Mouse (Mus musculus) embryonic facial prominence, embryonic 10.5 days (tissue): ENCODE measurements around the gene Zscan10. TPM values are rescaled to one million over a fixed set of nuclear protein-coding genes. Genes with fewer than 3 reads are reported as not detected.
A peak's percentile ranks its signal among the peaks of the same experiment; 100 is the strongest.

ENCODE experiments used
- DNase-seq: peaks from one replicate; pipeline ENCODE4 v3.0.0-alpha.2; 2017; ENCODE audit warnings: low spot score
- H3K27ac ChIP-seq: fragments of 300-500 bp; sonication (generic); replicated peaks from 2 replicates; pipeline ENCODE4 v1.5.1; 2016; ENCODE audit warnings: mild to moderate bottlenecking
- H3K27me3 ChIP-seq: fragments of 300-500 bp; sonication (generic); replicated peaks from 2 replicates; pipeline ENCODE4 v1.6.1; 2016; ENCODE audit warnings: low read depth, mild to moderate bottlenecking; ENCODE audit not compliant: poor library complexity, severe bottlenecking
- H3K36me3 ChIP-seq: fragments of 300-500 bp; sonication (generic); replicated peaks from 2 replicates; pipeline ENCODE4 v1.6.1; 2016; ENCODE audit warnings: mild to moderate bottlenecking, moderate library complexity
- H3K4me1 ChIP-seq: fragments of 300-500 bp; sonication (generic); 2 replicates; pipeline ENCODE4 v1.6.1; 2016
- H3K4me3 ChIP-seq: fragments of 300-500 bp; sonication (generic); 2 replicates; pipeline ENCODE4 v1.5.1; 2016; ENCODE audit warnings: mild to moderate bottlenecking, moderate library complexity
- H3K9me3 ChIP-seq: fragments of 300-500 bp; sonication (generic); 2 replicates; pipeline ENCODE4 v1.6.1; 2016; ENCODE audit warnings: mild to moderate bottlenecking
- WGBS: fragments of 180-500 bp; shearing (Covaris S2); methylation state at CpG from one replicate; pipeline ENCODE4 v1.1.7; 2016; 5-methylcytosine and 5-hydroxymethylcytosine counted together
- polyA plus RNA-seq: library from polyadenylated mRNA; unstranded; fragments of >200 nt; fragmentation: Nextera tagmentation; extraction: Ambion mirVana; gene quantifications from 2 replicates; pipeline ENCODE4 v1.2.1, GENCODE M21; 2016

Gene Zscan10
- 0.71 and 1.0 TPM in 2 replicates for polyA plus RNA-seq

DNA sequence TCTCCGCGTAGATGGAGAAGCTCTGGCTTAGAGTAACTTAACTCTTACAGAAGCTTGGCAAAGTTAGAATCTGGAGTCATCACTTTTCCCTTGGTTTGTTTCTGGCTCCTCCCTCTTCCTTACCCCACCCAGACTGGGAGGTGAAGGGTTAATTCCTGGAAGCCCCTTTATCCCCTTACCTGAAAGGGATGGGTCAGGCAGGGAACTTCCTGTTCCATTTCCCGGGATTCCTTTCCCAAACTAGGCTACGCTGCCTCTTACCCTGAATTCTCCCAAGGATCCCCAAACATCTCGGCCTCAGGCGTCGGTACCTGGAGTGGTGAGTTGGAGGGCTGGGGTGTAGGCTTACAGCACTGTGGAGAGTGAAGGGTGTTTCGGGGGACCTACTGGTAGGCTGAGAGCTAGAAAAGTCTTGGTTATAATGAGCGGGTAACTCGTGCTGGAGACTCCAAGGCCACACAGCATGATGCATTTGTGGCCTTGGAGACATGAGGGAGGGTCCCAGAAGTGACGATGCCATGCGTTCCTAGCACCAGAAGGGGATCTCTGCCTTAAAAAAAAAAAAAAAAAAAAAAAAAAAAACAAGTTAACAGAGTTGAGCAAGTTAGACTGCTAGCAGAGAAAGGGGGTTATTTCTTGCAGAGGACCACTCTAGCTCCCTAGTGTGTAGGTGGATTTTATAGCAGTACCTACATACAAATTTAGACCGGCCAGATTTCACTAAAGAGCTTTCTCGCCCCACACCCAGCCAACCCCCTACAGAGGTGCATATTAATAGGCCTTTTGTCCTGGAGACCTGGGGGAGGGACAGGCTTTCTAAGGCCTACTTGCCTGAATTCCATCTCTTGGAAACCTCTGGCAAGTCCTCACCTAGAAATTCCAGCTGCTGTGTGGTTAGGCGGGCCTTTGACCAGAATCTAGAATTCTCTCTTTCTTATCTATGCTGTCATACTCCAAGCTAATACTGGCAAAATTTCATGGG, at the start of gene Zscan10:
TSS of gene Zscan10 (plus strand) at position 216 of the 982 bp plus-strand sequence.
- Histone ChIP-seq H3K27ac (peak within 1 kb of the TSS; percentile 90; the same call in 1 of the 2 replicates), H3K4me3 (peak within 1 kb of the TSS; percentile 58)
- 25% methylated on average over 15 of the region's 15 CpGs for WGBS

GRCm38 (mm10) chr17:23550856-23551255, 49.8 kb upstream of the Zscan10 start:
- H3K27ac ChIP-seq = peak overlapping the region; percentile 82
- H3K9me3 ChIP-seq = no peaks in the 10 kb centered on the region
- peak overlapping the region; percentile 73 for H3K4me3 ChIP-seq
- no peaks in the 10 kb centered on the region for H3K27me3 ChIP-seq
- peaks cover 16% of the 10 kb centered on the region for H3K4me1 ChIP-seq
- H3K36me3 ChIP-seq = peaks cover 13% of the 10 kb centered on the region
- DNase-seq = peak; percentile 58
- WGBS = under 1% methylated on average over 15 of the region's 15 CpGs

More for the DNA sequence above, at the start of gene Zscan10:
- H3K4me1 ChIP-seq = peaks cover 39% of the 10 kb centered on the region
- H3K27me3 ChIP-seq = no peaks in the 10 kb centered on the region
- no peaks in the 10 kb centered on the region for H3K9me3 ChIP-seq
- DNase-seq = no peak
- H3K36me3 ChIP-seq = no peaks in the 10 kb centered on the region

GRCm38 (mm10) chr17:23551416-23551815, 49.2 kb upstream of the Zscan10 start:
- peaks cover 19% of the 10 kb centered on the region for H3K36me3 ChIP-seq
- no peaks in the 10 kb centered on the region for H3K27me3 ChIP-seq
- peak overlapping the region; percentile 73 for H3K4me3 ChIP-seq
- H3K9me3 ChIP-seq = no peaks in the 10 kb centered on the region
- peaks cover 16% of the 10 kb centered on the region for H3K4me1 ChIP-seq
- no peak for DNase-seq
- no peak overlapping the region for H3K27ac ChIP-seq

DNA sequence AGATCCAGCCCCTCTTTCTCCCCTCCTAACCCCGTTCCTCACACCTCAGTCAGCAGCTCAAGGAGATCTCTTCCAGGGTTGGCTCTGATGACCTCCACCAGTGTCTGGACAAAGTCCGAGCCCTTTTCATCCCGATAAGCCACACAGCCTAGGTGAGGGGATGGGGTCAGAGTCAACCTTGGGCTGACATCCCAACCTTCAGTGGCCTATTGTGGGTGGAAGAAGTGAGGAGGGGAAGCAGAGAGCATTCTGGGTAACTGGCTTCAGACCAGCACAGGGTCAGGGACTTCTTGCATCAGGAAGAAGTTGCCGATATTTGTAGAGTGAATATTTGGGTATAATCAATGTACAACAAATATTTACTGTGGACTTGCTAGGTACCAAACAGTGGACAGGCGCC, 48.7 kb upstream of the Zscan10 start:
- H3K4me1 ChIP-seq = peaks cover 16% of the 10 kb centered on the region
- DNase-seq = no peak
- no peak overlapping the region for H3K4me3 ChIP-seq
- H3K9me3 ChIP-seq = no peaks in the 10 kb centered on the region
- no peaks in the 10 kb centered on the region for H3K27me3 ChIP-seq
- H3K36me3 ChIP-seq = peaks cover 25% of the 10 kb centered on the region
- 60% methylated on average over 5 of the region's 5 CpGs for WGBS
- H3K27ac ChIP-seq = no peak overlapping the region

GRCm38 (mm10) chr17:23552896-23553633, 47.6 kb upstream of the Zscan10 start:
- Histone ChIP-seq H3K36me3 (peaks cover 36% of the 10 kb centered on the region), H3K4me3 (no peak overlapping the region), H3K9me3 (no peaks in the 10 kb centered on the region), H3K4me1 (peaks cover 16% of the 10 kb centered on the region), H3K27me3 (no peaks in the 10 kb centered on the region), H3K27ac (no peak overlapping the region)
- DNase-seq = no peak
- WGBS = 87% methylated on average over 8 of the region's 8 CpGs

DNA sequence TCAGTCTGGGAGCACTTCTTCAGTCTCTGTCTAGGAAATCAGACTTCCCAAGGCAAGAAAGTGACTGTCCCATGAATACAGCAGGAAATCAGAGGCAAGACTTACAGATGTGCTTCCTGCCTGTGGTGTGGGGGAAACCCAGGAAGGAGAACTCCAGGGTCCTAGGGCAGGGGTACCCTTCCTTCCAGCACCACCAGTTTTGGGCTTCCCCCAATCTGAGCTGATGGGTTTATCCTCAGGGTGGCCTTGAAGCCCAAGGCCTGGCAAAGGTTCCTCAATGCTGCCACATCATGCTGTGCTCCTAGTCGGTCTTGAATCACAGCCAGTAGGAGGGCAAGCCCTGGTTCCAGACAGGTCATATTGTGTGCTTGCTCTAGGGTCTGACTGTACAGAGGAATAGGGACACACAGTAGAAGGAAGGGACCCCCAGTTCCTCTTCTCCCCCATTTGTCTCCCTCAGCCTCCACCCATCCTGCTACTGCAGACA, 47.0 kb upstream of the Zscan10 start:
- no peak overlapping the region for H3K4me3 ChIP-seq
- no peak for DNase-seq
- 52% methylated on average over 1 of the region's 1 CpGs for WGBS
- H3K27me3 ChIP-seq = no peaks in the 10 kb centered on the region
- H3K27ac ChIP-seq = no peak overlapping the region
- H3K36me3 ChIP-seq = peaks cover 42% of the 10 kb centered on the region
- H3K4me1 ChIP-seq = peaks cover 16% of the 10 kb centered on the region
- H3K9me3 ChIP-seq = no peaks in the 10 kb centered on the region

DNA sequence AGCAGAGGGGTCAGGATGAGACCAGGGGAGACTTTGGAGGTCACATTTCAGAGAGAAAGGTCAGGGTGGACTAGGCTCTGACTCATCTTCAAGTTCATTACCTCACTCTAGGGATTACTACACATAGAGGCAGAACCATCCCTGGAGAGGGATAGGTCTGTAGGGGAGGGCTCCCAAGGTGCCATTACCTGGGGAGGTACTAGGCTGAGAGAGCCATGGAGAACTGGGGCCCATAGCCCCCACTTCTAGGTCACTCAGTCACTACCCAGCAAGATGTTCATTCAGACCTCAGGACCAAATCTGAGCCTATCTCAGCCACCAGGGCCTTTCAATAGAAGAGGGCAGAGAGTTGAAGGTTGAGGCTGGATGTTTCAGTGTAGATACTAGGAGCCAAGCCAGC, 46.3 kb upstream of the Zscan10 start:
- H3K4me1 ChIP-seq = peaks cover 15% of the 10 kb centered on the region
- H3K9me3 ChIP-seq = no peaks in the 10 kb centered on the region
- H3K4me3 ChIP-seq = no peak overlapping the region
- DNase-seq = no peak
- H3K36me3 ChIP-seq = peaks cover 48% of the 10 kb centered on the region
- H3K27me3 ChIP-seq = no peaks in the 10 kb centered on the region
- H3K27ac ChIP-seq = no peak overlapping the region

DNA sequence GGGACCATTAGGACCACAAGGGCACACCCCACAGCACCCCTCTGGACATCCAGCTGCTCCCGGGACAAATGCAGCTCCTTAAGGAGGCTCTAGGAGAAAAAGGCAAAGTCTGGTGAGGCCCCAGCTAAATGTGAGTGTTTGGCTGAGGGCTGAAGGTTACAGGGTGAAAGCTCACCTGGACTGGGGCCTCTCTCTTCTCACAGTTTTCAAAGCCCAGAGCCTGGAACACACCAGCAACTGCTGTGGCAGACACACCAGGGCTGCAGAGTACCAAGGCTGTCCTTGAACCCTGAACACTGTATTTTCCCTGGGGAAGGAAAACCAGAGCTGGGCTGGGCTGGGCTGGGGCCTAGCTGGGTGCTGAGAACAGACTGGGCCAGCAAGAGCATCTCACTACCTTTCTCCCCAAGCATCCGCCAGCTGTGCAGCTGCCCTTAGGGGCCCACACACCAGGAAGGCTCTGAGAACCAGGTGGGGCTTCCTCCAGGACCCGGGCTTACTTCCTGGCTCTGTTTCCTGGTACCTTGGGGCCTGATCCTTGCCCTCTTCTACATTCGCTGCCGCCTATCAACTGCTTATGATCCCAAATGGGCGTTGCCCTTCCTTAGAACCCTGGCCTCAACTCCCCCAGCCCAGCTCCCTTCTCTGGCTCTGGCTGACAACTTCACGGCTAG, 45.3 kb upstream of the Zscan10 start:
- Histone ChIP-seq H3K27me3 (no peaks in the 10 kb centered on the region), H3K27ac (no peak overlapping the region), H3K4me1 (peaks cover 11% of the 10 kb centered on the region), H3K4me3 (no peak overlapping the region), H3K9me3 (no peaks in the 10 kb centered on the region), H3K36me3 (peaks cover 59% of the 10 kb centered on the region)
- 85% methylated on average over 7 of the region's 7 CpGs for WGBS
- no peak for DNase-seq

- Histone ChIP-seq H3K4me3 (no peak overlapping the region), H3K9me3 (no peaks in the 10 kb centered on the region), H3K4me1 (peaks cover 9% of the 10 kb centered on the region), H3K36me3 (peaks cover 71% of the 10 kb centered on the region), H3K27ac (no peak overlapping the region), H3K27me3 (no peaks in the 10 kb centered on the region)
- WGBS = 57% methylated on average over 11 of the region's 11 CpGs
- peak; percentile 42 for DNase-seq
Measured at GRCm38 (mm10) chr17:23559767-23560166, 40.9 kb upstream of the Zscan10 start.

GRCm38 (mm10) chr17:23563595-23564367, 36.9 kb upstream of the Zscan10 start, which contains the start of gene Zfp213:
TSS of gene Zfp213 (minus strand) at chr17:23564238.
- Histone ChIP-seq H3K9me3 (no peaks in the 10 kb centered on the region), H3K27me3 (no peaks in the 10 kb centered on the region), H3K4me3 (peak within 1 kb of the TSS; percentile 85), H3K27ac (peak within 1 kb of the TSS; percentile 96), H3K4me1 (peaks cover 16% of the 10 kb centered on the region), H3K36me3 (peaks cover 31% of the 10 kb centered on the region)
- peak; percentile 97 for DNase-seq
- WGBS = 1% methylated on average over 59 of the region's 59 CpGs

- peak overlapping the region; percentile 85 for H3K4me3 ChIP-seq
- no peaks in the 10 kb centered on the region for H3K9me3 ChIP-seq
- no peak for DNase-seq
- 2% methylated on average over 8 of the region's 8 CpGs for WGBS
- H3K36me3 ChIP-seq = peaks cover 25% of the 10 kb centered on the region
- H3K4me1 ChIP-seq = peaks cover 16% of the 10 kb centered on the region
- H3K27ac ChIP-seq = peak overlapping the region; percentile 96
- no peaks in the 10 kb centered on the region for H3K27me3 ChIP-seq
Measured at GRCm38 (mm10) chr17:23564368-23564715, 36.3 kb upstream of the Zscan10 start.
